Mouse (Mus musculus) ovary, postnatal 36 days (tissue): Measurements from ENCODE around the gene Tia1.

Experiments used
- DNase-seq: peaks from one replicate; pipeline ENCODE4 v3.0.0; 2022; ENCODE audit warnings: low spot score, mixed read lengths

Tia1 gene

DNA sequence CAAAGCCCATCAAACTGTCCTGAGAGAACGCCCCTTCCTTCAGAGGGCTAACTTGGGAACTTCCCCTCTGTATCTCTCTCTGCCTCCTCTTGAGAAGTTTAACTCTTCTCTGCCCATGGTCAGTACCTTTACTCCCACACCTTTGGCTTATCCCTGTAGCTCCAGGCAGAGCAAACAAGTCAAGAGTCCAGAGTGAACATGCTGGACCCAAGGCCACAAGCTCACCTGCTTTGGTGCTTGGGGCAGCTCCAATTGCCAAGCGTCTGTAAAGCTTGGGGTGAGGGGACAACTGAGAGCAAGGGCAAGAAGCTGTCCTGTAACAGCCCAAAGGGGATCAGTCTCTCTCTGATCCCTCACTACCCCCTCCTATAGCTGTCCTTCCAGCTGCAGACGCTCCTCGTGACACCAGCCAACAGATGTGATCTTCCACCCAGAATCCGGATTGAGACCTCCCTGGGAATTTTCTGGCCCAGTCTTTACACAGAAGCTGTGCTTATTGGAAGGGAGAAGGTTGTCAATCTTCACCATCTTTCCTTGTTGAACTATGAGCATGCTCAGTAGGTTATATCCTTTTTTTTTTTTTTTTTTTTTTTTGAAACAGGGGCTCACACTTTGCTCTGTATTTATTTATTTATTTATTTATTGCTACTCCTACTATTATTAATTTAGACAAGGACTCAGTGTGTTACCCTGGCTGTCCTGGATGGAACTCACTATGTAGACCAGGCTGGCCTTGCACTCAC, 18.5 kb upstream of the Tia1 start:
- DNase-seq = no peak

DNA sequence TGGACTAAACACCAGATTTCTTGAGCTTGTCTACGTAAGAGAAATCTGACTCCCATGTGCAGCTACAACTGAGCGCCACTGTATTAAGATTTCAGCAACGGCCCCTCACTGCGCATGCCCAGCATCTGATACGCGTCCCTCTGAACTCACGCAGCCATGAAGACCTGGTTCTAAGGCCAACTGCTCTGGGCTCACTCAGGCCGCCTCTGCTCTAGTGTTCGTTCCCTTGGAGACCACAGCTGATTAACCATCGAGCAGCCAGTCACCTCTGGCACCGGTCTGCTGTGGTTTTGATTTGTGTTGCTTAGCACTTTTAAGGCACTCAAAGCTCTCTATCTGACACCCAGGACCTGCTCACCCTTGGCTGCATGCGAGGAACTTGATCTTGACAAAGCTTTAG, 16.7 kb upstream of the Tia1 start:
- no peak for DNase-seq

DNA sequence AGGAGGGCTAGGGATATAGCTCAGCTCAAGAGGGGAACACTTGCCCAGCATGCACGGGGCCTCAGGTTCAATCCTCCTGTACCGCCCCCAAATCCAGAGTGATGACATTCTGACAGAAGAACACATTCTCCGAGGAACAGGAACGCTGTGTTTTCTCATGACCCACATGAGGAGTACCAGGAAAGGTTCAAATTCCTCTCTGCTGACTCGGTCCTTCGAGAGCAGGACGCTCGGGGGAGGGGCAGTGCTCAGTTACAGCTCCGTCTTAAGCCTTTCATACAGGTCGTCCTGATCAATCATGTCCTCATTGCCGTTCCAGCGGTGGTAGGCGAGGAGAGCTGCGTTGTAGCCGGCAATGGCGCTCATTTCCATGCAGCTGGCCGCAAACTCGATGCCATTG, 15.6 kb upstream of the Tia1 start:
- no peak for DNase-seq

DNA sequence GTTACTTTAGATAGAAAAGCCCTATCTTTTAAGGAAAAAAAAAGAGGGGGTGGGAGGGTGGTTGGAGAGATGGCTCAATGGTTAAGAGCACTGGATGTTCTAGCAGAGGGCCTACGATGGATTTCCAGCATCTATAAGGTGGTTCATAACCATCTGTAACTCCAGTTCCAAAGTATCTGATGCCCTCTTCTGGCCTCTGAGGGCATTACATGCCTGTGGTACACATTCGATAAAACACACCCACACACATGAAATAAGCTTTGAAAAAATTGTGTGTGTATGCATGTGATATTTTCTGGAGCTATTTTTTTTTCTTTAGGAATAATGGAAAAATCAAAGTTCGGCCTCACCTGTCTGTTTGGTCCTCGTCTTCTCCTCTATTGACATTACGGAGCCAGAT, 12.7 kb upstream of the Tia1 start:
- no peak for DNase-seq

DNA sequence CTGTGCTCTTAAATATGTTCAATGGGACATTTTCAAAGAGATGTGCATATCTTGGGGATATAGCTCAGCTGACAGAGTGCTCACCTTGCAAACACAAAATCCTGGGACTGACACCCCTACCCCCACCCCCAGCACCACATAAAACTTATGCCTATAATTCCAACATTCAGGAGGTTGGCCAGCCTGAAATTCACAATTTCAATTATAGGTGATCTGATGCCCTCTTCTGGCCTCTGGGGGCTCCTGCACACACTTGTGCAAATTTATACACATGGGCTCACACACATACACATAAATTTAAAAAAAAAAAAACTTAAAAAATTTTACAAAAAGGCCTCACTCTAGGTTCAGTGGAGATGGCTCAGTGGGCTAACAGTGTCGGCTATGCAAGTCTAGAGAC, 10.8 kb upstream of the Tia1 start:
- no peak for DNase-seq

DNA sequence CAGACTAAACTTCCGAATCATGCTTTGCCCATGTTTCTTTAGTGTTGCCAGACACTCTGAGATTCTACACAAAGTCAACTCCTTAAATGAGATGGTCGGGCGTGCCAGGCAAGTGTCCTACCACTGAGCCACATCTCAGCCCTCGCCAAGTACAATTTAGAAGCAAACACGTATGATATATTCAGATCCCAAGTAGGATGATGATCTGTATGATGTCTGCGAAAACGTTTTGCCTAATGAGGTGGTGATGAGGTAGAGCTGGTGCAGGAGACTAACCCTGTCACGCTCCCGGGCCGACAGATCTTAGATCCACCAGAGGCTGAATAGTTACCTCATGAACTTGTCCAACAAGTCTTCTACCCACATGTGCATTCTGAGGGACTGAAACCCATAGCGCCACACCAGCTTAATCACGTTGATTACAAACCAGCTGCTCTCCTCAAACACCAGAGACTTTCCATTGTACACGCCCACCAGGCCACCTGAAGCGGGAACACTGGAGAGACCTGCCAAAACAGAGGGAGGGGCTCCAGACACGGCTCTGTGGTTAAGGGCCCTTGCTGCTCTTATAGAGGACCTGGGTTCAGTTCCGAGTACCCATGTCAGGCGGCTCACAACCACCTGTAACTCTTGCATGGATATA, 9.8 kb upstream of the Tia1 start:
- DNase-seq = no peak

DNA sequence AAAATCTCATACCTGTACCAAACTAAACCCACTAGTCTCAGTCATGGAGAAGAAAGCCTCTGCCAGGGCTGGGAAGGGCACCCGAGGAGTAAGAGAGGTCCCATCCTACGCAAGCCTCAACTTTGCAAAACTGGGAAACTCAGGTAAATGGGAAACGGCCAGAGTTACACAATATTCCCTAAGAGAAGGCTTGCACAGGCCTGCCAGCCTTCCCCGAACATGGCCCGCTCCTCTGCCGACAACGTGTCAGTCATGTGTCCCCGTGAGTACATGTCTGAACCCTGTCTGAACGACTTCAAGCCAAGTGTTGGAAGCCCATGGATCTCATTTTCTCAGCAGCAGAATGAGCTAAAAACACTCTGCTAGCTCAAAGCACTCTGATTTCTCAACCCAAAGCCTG, 9.0 kb upstream of the Tia1 start:
- DNase-seq = no peak

DNA sequence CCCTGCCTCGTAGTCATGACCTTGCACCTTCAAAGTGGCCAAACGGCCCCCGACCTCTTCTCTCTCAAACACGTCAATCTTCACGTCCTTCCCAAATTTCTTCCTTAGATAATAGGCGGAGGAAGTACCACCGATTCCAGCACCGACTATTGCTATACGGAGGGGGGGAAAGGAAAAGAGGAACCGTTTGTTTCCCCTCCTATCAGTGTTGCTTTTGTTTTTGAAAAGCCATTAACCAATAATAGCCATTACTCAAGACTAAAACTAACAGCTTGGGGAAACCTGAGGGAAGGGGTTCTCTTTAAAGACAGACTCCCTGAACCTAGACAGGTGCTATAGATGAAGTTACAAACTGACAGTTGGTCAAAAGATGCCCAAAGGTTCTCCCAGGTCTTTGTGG, 8.1 kb upstream of the Tia1 start:
- DNase-seq = no peak

DNA sequence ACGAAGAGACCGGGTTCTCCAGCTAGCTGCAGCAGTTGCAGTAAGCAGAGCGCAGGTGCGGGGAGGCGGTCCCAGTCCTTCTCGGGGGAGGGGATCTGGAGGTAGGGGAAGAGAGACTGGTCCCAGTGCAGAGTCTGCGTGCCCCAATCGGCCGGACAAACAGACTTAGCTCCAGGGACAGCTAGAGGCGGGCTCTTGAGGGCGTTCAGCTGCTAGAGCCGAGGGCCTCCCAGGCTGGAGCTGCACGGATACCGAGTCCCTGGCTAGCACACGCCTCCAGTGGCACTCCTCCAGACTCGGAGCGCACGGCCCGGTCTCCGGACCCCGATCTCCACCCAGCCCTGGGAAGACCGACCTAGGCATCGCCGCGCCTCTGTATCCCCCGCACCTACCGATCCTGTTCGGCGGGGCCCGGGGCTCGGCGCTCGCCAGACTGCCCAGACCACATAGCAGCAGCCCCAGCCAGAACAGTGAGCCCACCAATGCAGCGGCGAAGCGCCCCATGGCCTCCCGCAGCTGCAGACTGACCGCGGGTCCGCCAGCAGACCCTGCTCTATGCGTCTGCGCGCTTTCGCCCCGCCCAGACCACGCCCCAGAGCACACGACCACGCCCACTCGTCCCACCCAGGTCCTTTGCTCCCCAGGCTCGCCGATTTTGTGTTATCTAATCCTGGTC, 7.3 kb upstream of the Tia1 start, which contains the start of gene Pcyox1:
Gene Pcyox1 (minus strand): TSS at position 574 of the 676 bp plus-strand sequence.
- peak; percentile 91 for DNase-seq

DNA sequence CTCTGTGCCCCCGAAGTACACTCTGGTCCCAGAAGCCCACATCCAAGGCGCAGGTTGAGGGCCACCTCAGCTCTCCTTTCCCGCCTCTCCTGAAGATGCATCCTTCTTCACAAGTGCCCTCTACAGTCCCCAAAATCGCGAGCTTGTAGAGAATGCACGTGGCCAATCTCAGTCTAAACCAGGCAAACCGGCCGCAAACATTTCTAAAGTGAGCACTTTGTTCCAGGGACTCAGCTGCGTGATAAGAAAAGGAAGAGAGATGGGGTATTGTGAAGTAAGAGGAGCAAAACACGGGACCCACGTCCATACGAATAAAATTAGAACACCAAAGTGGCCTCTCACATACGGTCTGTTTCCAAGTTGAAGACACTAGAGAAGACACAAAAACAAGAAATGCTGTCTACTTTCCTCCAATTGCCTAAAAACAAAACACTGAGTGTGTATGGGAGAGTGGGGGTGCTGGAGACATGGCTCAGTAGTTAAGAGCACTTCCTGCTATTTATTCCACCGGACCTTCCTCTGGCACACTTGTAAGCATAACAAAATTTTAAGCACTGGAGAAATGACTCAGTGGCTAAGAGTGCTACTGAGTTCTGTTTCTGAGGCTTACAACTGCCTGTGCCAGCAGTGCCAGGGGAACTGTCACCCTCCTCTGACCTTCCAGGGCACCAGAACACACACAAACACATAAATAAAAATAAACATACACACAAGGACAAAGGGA, 6.6 kb upstream of the Tia1 start:
- DNase-seq = no peak

DNA sequence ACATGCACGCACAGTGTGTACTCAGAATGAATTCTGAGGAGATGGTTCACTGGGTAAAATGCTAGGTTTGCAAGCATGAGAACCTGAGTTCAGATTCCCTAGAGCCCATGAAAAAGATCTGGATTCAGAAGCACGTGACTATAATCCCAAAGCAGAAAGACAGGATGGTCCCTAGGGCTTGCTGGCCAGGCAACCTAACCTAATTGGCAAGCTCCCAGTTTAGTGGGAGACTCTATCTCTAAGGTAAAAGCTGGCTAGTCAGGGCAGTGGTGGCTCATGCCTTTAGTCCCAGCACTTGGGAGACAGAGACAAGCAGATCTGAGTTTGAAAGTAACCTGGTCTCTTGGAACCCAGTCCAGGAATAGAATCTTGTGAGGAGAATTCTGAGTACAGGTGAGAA, 5.0 kb upstream of the Tia1 start:
- DNase-seq = no peak

DNA sequence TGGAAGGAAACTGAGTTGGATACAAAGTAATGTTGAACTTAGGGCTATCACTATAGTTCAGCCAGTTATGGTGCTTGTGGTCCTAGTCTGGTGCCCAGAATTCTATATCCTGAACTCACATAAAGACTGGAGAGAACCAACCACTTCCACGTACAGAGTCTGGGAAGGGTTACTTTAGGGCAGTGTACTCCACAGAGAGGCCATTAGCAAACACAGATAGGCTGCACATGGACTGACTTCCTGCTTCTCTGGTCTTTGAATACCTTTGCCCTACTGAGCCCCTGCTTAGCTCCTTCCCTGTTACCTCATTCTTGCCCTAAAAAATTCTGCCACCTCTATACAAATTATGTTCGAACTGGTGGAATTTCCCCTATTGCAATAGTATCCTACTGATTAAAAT, 4.0 kb upstream of the Tia1 start:
- DNase-seq = no peak

DNA sequence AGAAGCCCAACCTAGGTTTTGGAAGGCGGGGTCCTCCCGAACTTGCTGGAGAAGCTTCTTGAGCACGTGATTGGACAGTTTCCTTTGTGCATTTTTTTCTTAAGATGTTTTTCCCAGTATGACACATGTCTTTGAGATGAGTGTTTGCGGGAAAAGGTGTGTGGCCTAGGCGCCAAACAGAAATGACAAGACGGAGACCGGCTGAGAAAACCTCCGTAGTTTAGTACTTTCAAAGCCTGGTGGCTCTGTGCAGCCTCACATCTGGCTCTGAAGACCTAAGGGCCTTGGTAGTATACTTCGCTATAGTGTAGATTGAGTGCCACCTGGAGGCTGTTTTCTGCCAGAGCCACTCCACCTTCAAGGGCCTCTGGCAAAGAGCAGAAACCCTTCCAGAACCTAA, 3.0 kb upstream of the Tia1 start:
- peak; percentile 67 for DNase-seq

DNA sequence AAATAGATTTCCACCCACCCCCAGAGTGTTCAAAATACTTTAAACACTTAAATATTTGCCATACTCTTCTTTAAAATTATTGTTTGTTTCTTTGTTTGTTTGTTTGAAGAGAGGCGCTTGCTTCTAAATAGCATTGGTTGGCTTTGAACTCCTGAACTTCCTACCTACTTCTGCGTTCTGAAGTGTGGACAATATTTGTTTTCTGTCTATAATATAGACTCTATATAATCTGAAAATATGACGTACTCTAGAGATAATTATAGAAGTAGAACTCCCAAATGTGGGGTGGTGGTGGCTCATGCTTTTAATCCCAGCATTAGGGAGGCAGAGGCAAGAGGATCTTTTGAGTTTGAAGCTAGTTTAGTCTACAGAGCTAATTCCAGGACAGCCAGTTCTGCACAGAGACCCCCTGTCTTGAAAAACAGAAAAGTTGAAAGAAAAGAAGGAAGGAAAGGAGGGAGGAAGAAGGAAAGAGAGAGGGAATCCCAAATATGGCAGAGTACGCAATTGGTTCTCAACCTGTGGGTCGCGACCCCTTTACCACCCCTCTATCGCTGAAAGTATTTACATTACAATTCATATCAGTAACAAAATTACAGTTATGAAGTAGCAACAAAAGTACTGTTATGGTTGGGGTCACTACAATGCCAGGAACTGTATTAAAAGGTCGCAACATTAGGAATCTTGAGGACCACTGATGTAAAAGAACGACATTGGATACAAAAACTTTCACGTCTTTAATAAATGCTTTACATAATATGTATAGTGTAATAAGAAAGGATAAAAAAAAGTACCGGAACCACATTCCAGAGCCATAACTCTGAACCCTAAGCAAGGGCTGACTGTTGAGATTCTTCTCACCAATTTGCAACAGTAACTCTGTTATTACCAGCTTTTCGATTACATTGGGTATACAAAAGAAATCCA, 1.1 kb upstream of the Tia1 start:
- DNase-seq = no peak

DNA sequence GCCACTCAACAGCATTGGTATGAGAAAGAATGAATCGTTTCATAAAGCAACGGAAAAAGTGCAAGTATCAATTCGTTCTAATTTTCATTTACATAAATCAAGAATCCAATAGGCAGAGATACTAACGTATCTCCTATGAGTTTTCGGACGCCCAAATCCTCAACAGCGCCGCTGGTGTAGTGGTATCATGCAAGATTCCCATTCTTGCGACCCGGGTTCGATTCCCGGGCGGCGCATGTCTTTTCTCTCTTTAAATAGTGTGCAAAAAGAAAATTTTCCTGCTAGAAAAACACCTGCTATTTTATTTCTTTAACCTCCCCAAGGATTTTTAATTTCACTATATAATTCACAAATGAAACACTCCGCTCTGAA, 305 bp upstream of the Tia1 start:
- DNase-seq = peak; percentile 82

DNA sequence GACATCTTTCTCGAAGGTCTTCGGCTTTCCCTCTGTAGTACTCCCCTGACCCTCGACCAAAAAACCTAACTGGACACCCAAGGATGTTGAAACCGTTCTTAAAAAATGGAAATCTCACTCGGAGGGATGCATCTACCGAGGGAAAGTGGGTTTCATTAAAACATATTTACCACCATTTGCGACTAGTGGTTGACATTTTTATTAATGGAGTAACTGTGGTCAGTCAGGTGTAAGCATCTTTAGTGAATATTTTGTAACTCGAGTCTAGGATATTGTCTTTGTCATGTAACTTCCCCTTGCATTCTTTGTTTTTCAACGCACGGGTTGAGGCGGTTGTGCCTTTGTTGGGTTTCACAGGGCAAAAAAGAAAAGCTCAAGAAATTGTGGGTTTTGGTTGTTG, 977 bp downstream of the Tia1 start:
- no peak for DNase-seq

DNA sequence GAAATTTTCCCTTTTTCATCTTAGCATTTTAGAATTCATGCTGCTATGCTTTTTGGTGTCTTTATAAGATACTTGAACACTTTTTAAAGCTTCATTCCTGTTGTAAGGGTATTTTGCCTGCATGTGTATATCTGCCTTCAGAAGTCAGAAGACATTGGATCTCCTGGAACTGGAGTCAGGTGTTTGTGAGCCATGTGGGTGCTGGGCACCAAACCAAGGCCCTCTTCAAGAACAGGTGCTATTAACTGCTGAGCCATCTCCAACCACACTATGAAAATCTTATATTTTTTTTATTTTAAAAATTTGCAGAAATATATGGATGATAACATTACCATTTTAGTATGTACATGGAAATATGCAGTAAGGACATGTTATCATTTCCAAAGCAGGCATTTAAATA, 2.3 kb downstream of the Tia1 start:
- no peak for DNase-seq

DNA sequence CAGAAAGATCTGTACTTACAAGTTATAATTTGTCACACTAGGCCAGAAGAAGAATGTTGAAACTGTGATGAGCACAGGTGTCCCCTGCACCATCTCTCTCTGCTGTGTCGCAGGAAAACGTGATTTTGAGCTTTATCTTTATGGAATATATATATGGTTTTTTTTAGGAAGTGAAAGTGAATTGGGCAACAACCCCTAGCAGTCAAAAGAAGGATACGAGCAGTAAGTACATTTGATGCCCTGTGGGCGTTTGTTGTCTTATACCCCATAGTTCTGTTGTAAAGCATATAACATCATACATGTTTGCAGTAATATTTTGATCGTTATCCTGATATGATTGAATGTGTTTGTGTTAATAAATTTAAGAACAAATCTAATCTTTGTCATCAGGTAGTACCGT, 14.7 kb downstream of the Tia1 start:
- no peak for DNase-seq

DNA sequence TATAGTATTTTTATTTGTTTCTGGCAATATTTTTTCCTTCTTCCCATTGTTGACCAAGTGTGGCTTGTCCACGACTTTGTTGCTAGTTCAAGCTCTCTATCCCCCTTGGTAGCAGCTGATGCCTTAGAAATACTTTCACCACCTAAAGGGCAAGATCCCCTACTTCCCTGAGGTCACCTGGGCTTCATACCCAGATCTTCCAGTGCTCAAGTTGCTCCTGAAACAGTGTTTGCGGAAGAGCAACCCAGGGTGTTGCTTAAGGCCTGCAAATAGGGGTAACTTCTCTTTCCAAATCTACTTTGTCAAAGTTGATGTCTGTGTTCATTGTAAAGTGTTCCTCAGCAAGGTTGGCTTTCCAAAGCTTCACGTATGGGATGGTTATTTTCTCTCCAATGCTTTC, 15.2 kb downstream of the Tia1 start:
- DNase-seq = no peak

DNA sequence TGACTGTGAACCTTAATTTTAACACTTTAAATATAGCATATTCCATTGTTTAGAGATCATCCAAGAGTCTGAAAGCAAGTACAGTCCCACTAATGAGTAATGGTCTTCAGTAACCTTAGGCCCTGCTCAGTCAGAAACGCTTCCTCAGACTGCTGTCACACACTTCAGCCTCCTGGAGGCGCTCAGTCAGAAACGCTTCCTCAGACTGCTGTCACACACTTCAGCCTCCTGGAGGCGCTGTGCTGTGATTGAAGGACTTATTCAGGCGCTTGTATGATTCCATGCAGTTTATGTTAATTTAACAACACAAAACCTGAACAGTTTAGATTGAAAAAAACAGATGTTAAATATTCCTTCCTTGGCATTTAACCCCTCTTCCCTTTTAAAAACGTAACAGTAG, 16.5 kb downstream of the Tia1 start:
- DNase-seq = no peak

DNA sequence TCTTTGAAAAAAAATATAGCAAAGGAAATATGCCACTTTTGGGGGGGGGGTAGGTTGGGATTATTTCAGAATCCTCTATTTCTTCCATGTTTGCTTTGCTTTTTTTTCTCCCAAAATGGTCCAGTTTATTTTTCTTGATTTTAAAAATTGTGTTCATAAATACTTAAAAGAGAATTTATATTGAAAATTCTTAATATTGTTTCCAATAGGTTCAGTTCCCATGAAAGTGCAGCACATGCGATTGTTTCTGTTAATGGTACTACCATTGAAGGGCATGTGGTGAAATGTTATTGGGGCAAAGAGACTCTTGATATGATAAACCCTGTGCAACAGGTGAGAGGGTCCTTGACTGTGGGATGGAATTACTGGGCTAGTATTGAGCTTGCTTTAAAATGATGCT, 22.3 kb downstream of the Tia1 start, which contains the start of gene Gm44790:
Gene Gm44790 (plus strand): TSS at position 301 of the 400 bp plus-strand sequence.
- DNase-seq = no peak

DNA sequence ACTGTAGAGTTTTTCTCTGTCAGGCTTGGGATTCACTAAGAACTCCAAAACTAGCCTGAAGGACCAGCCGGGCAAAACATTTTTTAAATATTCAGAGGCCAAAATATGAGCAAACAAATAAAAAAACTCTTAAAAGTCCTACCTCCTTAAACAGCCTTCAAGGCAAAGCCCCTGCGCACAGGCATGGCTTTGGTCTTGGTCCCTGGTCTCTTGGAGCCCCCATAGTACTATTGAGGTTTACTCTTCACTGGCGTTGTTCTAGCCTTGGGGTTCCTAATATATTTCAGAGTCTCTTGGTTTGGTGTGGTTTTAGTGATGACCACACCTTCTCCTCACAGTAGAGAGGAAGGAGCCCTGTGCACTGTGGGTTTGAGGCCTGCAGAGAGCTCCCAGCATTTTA, 27.5 kb downstream of the Tia1 start:
- no peak for DNase-seq
